In genomic region chr8:79372960-79373359, GRCm38 (mm10) we compare ENCODE assay signal across 21 mouse cellular contexts. TPM values are rescaled to one million over a fixed set of nuclear protein-coding genes. Genes with fewer than 3 reads are reported as not detected.
A peak's percentile ranks its signal among the peaks of the same experiment; 100 is the strongest.
DNase-seq lines count a peak whose midpoint lies in the region; ATAC-seq and TF ChIP-seq lines count a peak whose summit lies in the region.
"Had no signal": no experiment of that assay in that cellular context is flagged by ENCODE, and none has a peak within 500 bp of the region (broad histone marks: within the 10 kb centered on the region; RNA-seq: fewer than 3 reads in every experiment).

No protein-coding gene starts in this region.

- 50% methylated on average over 8 of the region's 8 CpGs for WGBS in kidney, adult 2 months
- WGBS in kidney, embryonic 15.5 days: 77% methylated on average over 8 of the region's 8 CpGs
- WGBS in intestine, embryonic 14.5 days: 75% methylated on average over 8 of the region's 8 CpGs
- WGBS in liver, embryonic 16.5 days (ENCODE audit: insufficient replicate concordance): 61% methylated on average over 8 of the region's 8 CpGs
- 70% methylated on average over 8 of the region's 8 CpGs for WGBS in stomach, embryonic 15.5 days

- no peak overlapping the region for H3K4me3 ChIP-seq in kidney, adult 2 months (ENCODE audit: insufficient read depth, low read depth, low read length)
- no peak overlapping the region for H3K4me3 ChIP-seq in kidney, embryonic 15.5 days (replicated peaks)
- H3K4me3 ChIP-seq in intestine, embryonic 14.5 days (ENCODE audit: low read depth, low read length): no peak overlapping the region
- no peak overlapping the region for H3K4me3 ChIP-seq in liver, embryonic 16.5 days (ENCODE audit: low read depth, low read length)
- H3K4me3 ChIP-seq in stomach, embryonic 15.5 days (replicated peaks): no peak overlapping the region
- H3K4me3 ChIP-seq: heart, embryonic 12.5 days; hindbrain, embryonic 12.5 days; limb, embryonic 13.5 days had no signal

- DNase-seq in kidney, adult 2 months: no peak
- no peak for DNase-seq in intestine, embryonic 14.5 days (ENCODE audit: low spot score)
- DNase-seq in frontal cortex, adult 2 months (ENCODE audit: extremely low spot score in 1 of 2, low spot score in 1 of 2): no peak
- DNase-seq in lung, postnatal 36 days: no peak
- DNase-seq in lung, postnatal 14 days: no peak
- DNase-seq: adrenal gland, postnatal 36 days; B cell, adult 2 months; forebrain, postnatal 0 days; lung, adult 2 months; midbrain, embryonic 14.5 days; right cerebral cortex, postnatal 25 days; thymus, postnatal 14 days had no signal

- no peaks in the 10 kb centered on the region for H3K36me3 ChIP-seq in kidney, adult 2 months (ENCODE audit: control insufficient read depth, insufficient read depth, low read length)
- peaks cover 45% of the 10 kb centered on the region for H3K36me3 ChIP-seq in kidney, embryonic 15.5 days
- H3K36me3 ChIP-seq in intestine, embryonic 14.5 days (ENCODE audit: control insufficient read depth, insufficient read depth, low read length): peaks cover 35% of the 10 kb centered on the region
- no peaks in the 10 kb centered on the region for H3K36me3 ChIP-seq in liver, embryonic 16.5 days (ENCODE audit: control insufficient read depth, insufficient read depth)
- H3K36me3 ChIP-seq in stomach, embryonic 15.5 days: peaks cover 18% of the 10 kb centered on the region; the same call in 1 of the 2 replicates
- H3K36me3 ChIP-seq: G1E had no signal

- no peak for TF ChIP-seq CTCF in kidney, adult 2 months (conservative IDR thresholded peaks at IDR 0.05; ENCODE audit: insufficient read depth, insufficient read length, low read depth, low read length)

- H3K4me2 ChIP-seq in kidney, embryonic 15.5 days: no peak overlapping the region
- peak overlapping the region; percentile 16 for H3K4me2 ChIP-seq in intestine, embryonic 14.5 days (ENCODE audit: low read length)
- 0 out of 2 replicates have a peak overlapping the region, but pooled peaks have one; percentile 18 for H3K4me2 ChIP-seq in liver, embryonic 16.5 days (ENCODE audit: low read depth, low read length)
- H3K4me2 ChIP-seq in stomach, embryonic 15.5 days: peak overlapping the region; percentile 9; the same call in 1 of the 2 replicates
- H3K4me2 ChIP-seq: heart, embryonic 12.5 days; hindbrain, embryonic 12.5 days; limb, embryonic 13.5 days had no signal

- no peaks in the 10 kb centered on the region for H3K9me3 ChIP-seq in kidney, embryonic 15.5 days (replicated peaks)
- no peaks in the 10 kb centered on the region for H3K9me3 ChIP-seq in intestine, embryonic 14.5 days (ENCODE audit: control insufficient read depth, low read length)
- no peaks in the 10 kb centered on the region for H3K9me3 ChIP-seq in liver, embryonic 16.5 days (replicated peaks; ENCODE audit: control insufficient read depth, low read length)
- no peaks in the 10 kb centered on the region for H3K9me3 ChIP-seq in stomach, embryonic 15.5 days
- H3K9me3 ChIP-seq: G1E; heart, embryonic 12.5 days; hindbrain, embryonic 12.5 days; limb, embryonic 13.5 days had no signal

- ATAC-seq in kidney, embryonic 15.5 days (replicated peaks; ENCODE audit: low FRiP score): no peak
- ATAC-seq in intestine, embryonic 14.5 days (replicated peaks; ENCODE audit: low FRiP score, low TSS enrichment, low read depth): no peak; the same call in 1 of the 2 replicates
- ATAC-seq in liver, embryonic 16.5 days (ENCODE audit: low read depth): no peak
- no peak for ATAC-seq in stomach, embryonic 15.5 days (ENCODE audit: insufficient read depth, low FRiP score, low read depth)
- ATAC-seq: forebrain, postnatal 0 days; Patski had no signal

- no peaks in the 10 kb centered on the region for H3K27me3 ChIP-seq in kidney, adult 2 months (replicated peaks; ENCODE audit: control insufficient read depth, insufficient read depth, low read length)
- H3K27me3 ChIP-seq in kidney, embryonic 15.5 days: no peaks in the 10 kb centered on the region
- no peaks in the 10 kb centered on the region for H3K27me3 ChIP-seq in intestine, embryonic 14.5 days (replicated peaks; ENCODE audit: control insufficient read depth, insufficient read depth, low read length)
- H3K27me3 ChIP-seq in liver, embryonic 16.5 days (ENCODE audit: control insufficient read depth, insufficient read depth, low read depth, low read length): no peaks in the 10 kb centered on the region
- H3K27me3 ChIP-seq in stomach, embryonic 15.5 days (replicated peaks): no peaks in the 10 kb centered on the region
- H3K27me3 ChIP-seq: CH12.LX; heart, embryonic 12.5 days; hindbrain, embryonic 12.5 days; limb, embryonic 13.5 days; Patski had no signal

- TF ChIP-seq POLR2A in kidney, adult 2 months (IDR thresholded peaks at IDR 0.05; ENCODE audit: low read depth, low read length): no peak

- no peak overlapping the region for H3K9ac ChIP-seq in kidney, embryonic 15.5 days
- no peak overlapping the region for H3K9ac ChIP-seq in intestine, embryonic 14.5 days (ENCODE audit: low read length)
- no peak overlapping the region for H3K9ac ChIP-seq in liver, embryonic 16.5 days (ENCODE audit: low read depth, low read length)
- H3K9ac ChIP-seq in stomach, embryonic 15.5 days: no peak overlapping the region
- H3K9ac ChIP-seq: forebrain, postnatal 0 days; heart, embryonic 12.5 days; hindbrain, embryonic 12.5 days; limb, embryonic 13.5 days had no signal

- peak overlapping the region; percentile 7 for H3K27ac ChIP-seq in kidney, adult 2 months (ENCODE audit: insufficient read depth, low read depth, low read length)
- no peak overlapping the region for H3K27ac ChIP-seq in kidney, embryonic 15.5 days
- 0 out of 2 replicates have a peak overlapping the region, but pooled peaks have one; percentile 2 for H3K27ac ChIP-seq in intestine, embryonic 14.5 days (ENCODE audit: low read depth)
- H3K27ac ChIP-seq in liver, embryonic 16.5 days (ENCODE audit: low read length): no peak overlapping the region
- peak overlapping the region; percentile 63 for H3K27ac ChIP-seq in stomach, embryonic 15.5 days
- H3K27ac ChIP-seq: hindbrain, embryonic 12.5 days; limb, embryonic 13.5 days had no signal

- H3K4me1 ChIP-seq in kidney, adult 2 months (ENCODE audit: control insufficient read depth, insufficient read depth, low read length): peaks cover 24% of the 10 kb centered on the region
- peaks cover 45% of the 10 kb centered on the region for H3K4me1 ChIP-seq in kidney, embryonic 15.5 days
- peaks cover 25% of the 10 kb centered on the region for H3K4me1 ChIP-seq in intestine, embryonic 14.5 days (replicated peaks; ENCODE audit: control insufficient read depth, insufficient read depth, low read length)
- H3K4me1 ChIP-seq in liver, embryonic 16.5 days (ENCODE audit: control insufficient read depth, low read depth, low read length): peaks cover 22% of the 10 kb centered on the region
- peaks cover 29% of the 10 kb centered on the region for H3K4me1 ChIP-seq in stomach, embryonic 15.5 days

RNA-seq across cellular contexts. Expression of gene Smad1, which starts 26.4 kb away (rescaled TPM):
- 20.8 and 21.7 TPM in 2 replicates for polyA plus RNA-seq in kidney, adult 2 months (2012; rRNA removed)
- polyA plus RNA-seq in kidney, embryonic 15.5 days (2015; fragmentation: Nextera tagmentation; extraction: Ambion mirVana): 40.0 and 41.0 TPM in 2 replicates
- polyA plus RNA-seq in intestine, embryonic 14.5 days (2014; fragmentation: Nextera tagmentation; extraction: Ambion mirVana): 52.3 and 59.1 TPM in 2 replicates
- polyA plus RNA-seq in liver, embryonic 16.5 days (2015; fragmentation: Nextera tagmentation; extraction: Ambion mirVana): 5.6 and 6.9 TPM in 2 replicates
- 39.8 and 39.9 TPM in 2 replicates for polyA plus RNA-seq in stomach, embryonic 15.5 days (2015; fragmentation: Nextera tagmentation; extraction: Ambion mirVana)
- polyA plus RNA-seq in frontal cortex, adult 2 months (2012; rRNA removed): 24.3 and 26.3 TPM in 2 replicates

Comparison
In these comparisons a context has a peak if more than half of its experiments do, and no peak if none do; other contexts are left out.
1. H3K27ac ChIP-seq: peak in kidney, adult 2 months (single experiment), intestine, embryonic 14.5 days (single experiment) and stomach, embryonic 15.5 days (single experiment); none in kidney, embryonic 15.5 days (single experiment) and liver, embryonic 16.5 days (single experiment).